Mouse (Mus musculus): ENCODE data around the gene Vmn1r180.
"Not testable (repeated sequence)": the region's sequence is repeated elsewhere in the genome, so short reads cannot be mapped to it uniquely, and the experiment has no call there.

The Vmn1r180 gene

DNA sequence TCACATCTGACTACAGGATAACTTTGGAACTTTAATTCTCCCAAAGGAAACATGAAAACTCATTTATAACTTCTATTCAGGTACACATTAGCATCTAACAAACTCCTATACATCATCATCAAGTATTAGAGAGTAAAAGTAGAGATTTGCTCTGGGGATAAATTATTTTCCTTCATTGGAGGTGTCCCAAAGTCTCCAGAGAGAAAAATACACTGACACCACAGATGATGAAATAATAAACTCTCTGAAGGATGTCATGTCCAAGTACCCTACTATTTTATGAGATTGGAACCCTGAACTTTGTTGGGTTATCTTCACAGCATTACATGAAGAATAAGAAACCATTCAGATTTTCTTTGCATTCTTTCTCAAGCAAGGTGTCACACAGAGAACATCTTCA is at the start of gene Vmn1r180:
Gene Vmn1r180 (plus strand): TSS at position 301 of the 400 bp plus-strand sequence.
- no peak for DNase-seq (ENCODE audit: low read depth)

GRCm38 (mm10) chr7:23926678-23927077 is 23.8 kb upstream of the Vmn1r180 start, which contains the start of gene Vmn1r179:
Gene Vmn1r179, plus strand, starts transcription at chr7:23926978.
- no peak for DNase-seq (ENCODE audit: low read depth)

- DNase-seq (ENCODE audit: low read depth): peak; percentile 36
These were observed 17.6 kb downstream of the Vmn1r180 start for GRCm38 (mm10) chr7:23968044-23968443.

DNA sequence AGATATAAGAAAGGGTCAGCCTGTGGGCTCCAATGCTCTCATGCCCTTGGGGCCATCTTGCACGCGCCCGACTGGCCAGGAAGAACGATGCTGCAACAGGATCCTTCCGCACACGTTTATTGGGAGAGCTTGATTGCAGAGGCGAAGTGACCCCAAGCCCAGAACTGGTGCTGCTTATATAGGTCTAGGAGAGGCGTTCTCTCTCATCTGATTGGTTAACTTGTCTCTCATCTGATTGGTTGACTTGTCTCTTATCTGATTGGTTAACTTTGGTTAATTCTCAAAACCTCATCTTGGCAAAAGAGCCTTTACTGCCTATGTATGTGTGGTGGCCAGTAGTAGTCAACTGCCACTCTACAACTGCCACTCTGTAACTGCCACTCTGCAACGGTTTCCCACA is 23.9 kb downstream of the Vmn1r180 start, which contains the start of gene Vmn1r181:
Gene Vmn1r181 (plus strand): TSS at position 301 of the 400 bp plus-strand sequence.
- DNase-seq (ENCODE audit: low read depth): not testable (repeated sequence)

DNA sequence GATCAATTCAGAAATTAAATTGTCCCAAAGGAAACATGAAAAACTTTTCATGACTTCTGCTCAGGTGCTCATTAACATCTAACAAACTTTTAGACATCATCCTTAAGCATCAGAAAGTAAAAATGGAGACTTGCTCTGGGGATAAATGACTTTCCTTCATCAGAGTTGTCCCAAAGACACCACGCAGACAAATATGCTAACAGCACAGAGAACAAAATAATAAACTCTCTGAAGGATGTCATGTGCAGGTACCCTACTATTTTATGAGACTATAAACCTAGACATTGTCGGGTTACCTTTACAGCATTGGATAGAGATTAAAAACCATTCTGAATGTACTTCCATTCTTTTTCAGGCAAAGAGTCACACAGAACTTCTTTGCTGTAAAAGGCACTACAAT is 51.0 kb downstream of the Vmn1r180 start, which contains the start of gene V1rd19:
Gene V1rd19 (plus strand): TSS at position 301 of the 400 bp plus-strand sequence.
- no peak for DNase-seq (ENCODE audit: low read depth)
